Mouse (Mus musculus) liver, embryonic 11.5 days (tissue): ENCODE data around the gene 4930564D02Rik. TPM values are rescaled to one million over a fixed set of nuclear protein-coding genes. Genes with fewer than 3 reads are reported as not detected.

ENCODE experiments used
- ATAC-seq: fragments of 200-750 bp; cut with Nextera tagmentation; replicated peaks from 2 replicates; pipeline ENCODE4 v1.8.0; 2017; ENCODE audit warnings: moderate number of reproducible peaks, mild to moderate bottlenecking, moderate TSS enrichment, moderate library complexity; ENCODE audit not compliant: low FRiP score
- DNase-seq: peaks from one replicate; pipeline ENCODE4 v3.0.0-alpha.2; 2017; ENCODE audit warnings: low spot score
- H3K27ac ChIP-seq: fragments of 300-500 bp; sonication (generic); 2 replicates; pipeline ENCODE4 v1.5.1; 2014; ENCODE audit warnings: mild to moderate bottlenecking, low read depth, low read length, control low read depth
- H3K27me3 ChIP-seq: fragments of 300-500 bp; sonication (generic); replicated peaks from 2 replicates; pipeline ENCODE4 v1.6.1; 2014; ENCODE audit warnings: low read length, mixed read lengths; ENCODE audit not compliant: control insufficient read depth, insufficient read depth
- H3K36me3 ChIP-seq: fragments of 300-500 bp; sonication (generic); 2 replicates; pipeline ENCODE4 v1.6.1; 2014; ENCODE audit warnings: mild to moderate bottlenecking, low read length, moderate library complexity, mixed read lengths; ENCODE audit not compliant: control insufficient read depth, insufficient read depth
- H3K4me1 ChIP-seq: fragments of 300-500 bp; sonication (generic); replicated peaks from 2 replicates; pipeline ENCODE4 v1.6.1; 2014; ENCODE audit warnings: low read length, mixed read lengths; ENCODE audit not compliant: control insufficient read depth, insufficient read depth
- H3K4me2 ChIP-seq: fragments of 300-500 bp; sonication (generic); 2 replicates; pipeline ENCODE4 v1.6.1; 2014; ENCODE audit warnings: mild to moderate bottlenecking, control low read depth, moderate library complexity
- H3K4me3 ChIP-seq: fragments of 300-500 bp; sonication (generic); 2 replicates; pipeline ENCODE4 v1.5.1; 2014; ENCODE audit warnings: low read depth, low read length, control low read depth
- H3K9ac ChIP-seq: fragments of 300-500 bp; sonication (generic); 2 replicates; pipeline ENCODE4 v1.6.1; 2014; ENCODE audit warnings: low read depth, low read length, control low read depth
- H3K9me3 ChIP-seq: fragments of 300-500 bp; sonication (generic); 2 replicates; pipeline ENCODE4 v1.6.1; 2016; ENCODE audit warnings: low read length, inconsistent platforms, mixed read lengths; ENCODE audit not compliant: control insufficient read depth
- WGBS: fragments of 180-500 bp; shearing (Covaris S2); extraction: QIAGEN DNeasy Blood & Tissue Kit; methylation state at CpG from one replicate; pipeline ENCODE4 v1.1.7; 2014; 5-methylcytosine and 5-hydroxymethylcytosine counted together
- polyA plus RNA-seq: library from polyadenylated mRNA; unstranded; fragments of >200 nt; fragmentation: Nextera tagmentation; extraction: Ambion mirVana; gene quantifications from 2 replicates; pipeline ENCODE4 v1.2.1, GENCODE M21; 2014

4930564D02Rik gene
- polyA plus RNA-seq, 1 experiment from 2014 or later: not detected

- H3K4me2 ChIP-seq: peak within 1 kb of the TSS; percentile 77
- peak within 1 kb of the TSS; percentile 57 for H3K9ac ChIP-seq
- peak within 1 kb of the TSS; percentile 69 for H3K4me3 ChIP-seq
- H3K27ac ChIP-seq: peak within 1 kb of the TSS; percentile 52
- H3K9me3 ChIP-seq: no peaks in the 10 kb centered on the region
- peaks cover 4% of the 10 kb centered on the region for H3K4me1 ChIP-seq
- H3K36me3 ChIP-seq: no peaks in the 10 kb centered on the region
- WGBS: 3% methylated on average over 31 of the region's 31 CpGs
- DNase-seq (peak; percentile 89), ATAC-seq (peak; percentile 95)
- peaks cover 12% of the 10 kb centered on the region; the same call in 1 of the 2 replicates for H3K27me3 ChIP-seq
Measured at GRCm38 (mm10) chr3:105052937-105053697, 13.5 kb upstream of the 4930564D02Rik start, which contains the start of gene Cttnbp2nl. Gene Cttnbp2nl (minus strand): TSS chr3:105053146.

- H3K36me3 ChIP-seq: no peaks in the 10 kb centered on the region
- H3K27me3 ChIP-seq: peaks cover 12% of the 10 kb centered on the region; the same call in 1 of the 2 replicates
- H3K27ac ChIP-seq: no peak overlapping the region; the same call in 1 of the 2 replicates
- H3K4me1 ChIP-seq: peaks cover 4% of the 10 kb centered on the region
- no peaks in the 10 kb centered on the region for H3K9me3 ChIP-seq
- DNase-seq (no peak), ATAC-seq (no peak)
- H3K4me2 ChIP-seq: peak overlapping the region; percentile 77
- peak overlapping the region; percentile 50; the same call in 1 of the 2 replicates for H3K9ac ChIP-seq
- WGBS: 68% methylated on average over 4 of the region's 4 CpGs
- peak overlapping the region; percentile 69; the same call in 1 of the 2 replicates for H3K4me3 ChIP-seq
Measured at GRCm38 (mm10) chr3:105053698-105054001, 13.0 kb upstream of the 4930564D02Rik start.

GRCm38 (mm10) chr3:105054952-105055351, 11.7 kb upstream of the 4930564D02Rik start:
- DNase-seq: no peak
- no peak overlapping the region for H3K9ac ChIP-seq

GRCm38 (mm10) chr3:105055666-105056065, 11.0 kb upstream of the 4930564D02Rik start:
- Histone ChIP-seq H3K27ac (no peak overlapping the region), H3K4me3 (no peak overlapping the region), H3K27me3 (peaks cover 10% of the 10 kb centered on the region; the same call in 1 of the 2 replicates), H3K4me2 (no peak overlapping the region), H3K36me3 (no peaks in the 10 kb centered on the region), H3K9ac (no peak overlapping the region), H3K9me3 (no peaks in the 10 kb centered on the region), H3K4me1 (peaks cover 4% of the 10 kb centered on the region)
- no peak for DNase-seq
- 53% methylated on average over 4 of the region's 4 CpGs for WGBS
- ATAC-seq: no peak

More at GRCm38 (mm10) chr3:105054952-105055351, 11.7 kb upstream of the 4930564D02Rik start:
- 33% methylated on average over 7 of the region's 7 CpGs for WGBS
- Histone ChIP-seq H3K27ac (no peak overlapping the region), H3K36me3 (no peaks in the 10 kb centered on the region), H3K27me3 (peaks cover 12% of the 10 kb centered on the region; the same call in 1 of the 2 replicates), H3K9me3 (no peaks in the 10 kb centered on the region), H3K4me1 (peaks cover 4% of the 10 kb centered on the region), H3K4me3 (no peak overlapping the region), H3K4me2 (no peak overlapping the region)
- ATAC-seq: no peak; the same call in 1 of the 2 replicates

GRCm38 (mm10) chr3:105058627-105059513, 7.8 kb upstream of the 4930564D02Rik start:
- H3K9ac ChIP-seq: no peak overlapping the region
- ATAC-seq (0 out of 2 replicates have a peak, but pooled peaks have one; percentile 11), DNase-seq (peak; percentile 79)
- 0 out of 2 replicates have a peak, but pooled peaks cover 4% of the 10 kb centered on the region for H3K27me3 ChIP-seq
- WGBS: 17% methylated on average over 25 of the region's 25 CpGs
- no peaks in the 10 kb centered on the region for H3K9me3 ChIP-seq
- H3K27ac ChIP-seq: no peak overlapping the region
- peak overlapping the region; percentile 7 for H3K4me3 ChIP-seq
- H3K4me1 ChIP-seq: no peaks in the 10 kb centered on the region
- peak overlapping the region; percentile 42 for H3K4me2 ChIP-seq
- no peaks in the 10 kb centered on the region for H3K36me3 ChIP-seq

GRCm38 (mm10) chr3:105059911-105060310, 6.7 kb upstream of the 4930564D02Rik start:
- no peaks in the 10 kb centered on the region for H3K4me1 ChIP-seq
- no peak overlapping the region for H3K4me3 ChIP-seq
- H3K27me3 ChIP-seq: 0 out of 2 replicates have a peak, but pooled peaks cover 4% of the 10 kb centered on the region
- ATAC-seq (no peak), DNase-seq (no peak)
- no peaks in the 10 kb centered on the region for H3K9me3 ChIP-seq
- H3K27ac ChIP-seq: no peak overlapping the region
- H3K4me2 ChIP-seq: no peak overlapping the region
- H3K36me3 ChIP-seq: no peaks in the 10 kb centered on the region
- 58% methylated on average over 7 of the region's 7 CpGs for WGBS
- no peak overlapping the region for H3K9ac ChIP-seq

- no peaks in the 10 kb centered on the region for H3K9me3 ChIP-seq
- no peak overlapping the region for H3K4me3 ChIP-seq
- no peak overlapping the region for H3K27ac ChIP-seq
- H3K27me3 ChIP-seq: 0 out of 2 replicates have a peak, but pooled peaks cover 4% of the 10 kb centered on the region
- WGBS: 71% methylated on average over 6 of the region's 6 CpGs
- H3K36me3 ChIP-seq: no peaks in the 10 kb centered on the region
- no peaks in the 10 kb centered on the region for H3K4me1 ChIP-seq
- no peak overlapping the region for H3K4me2 ChIP-seq
- ATAC-seq (no peak), DNase-seq (no peak)
- no peak overlapping the region for H3K9ac ChIP-seq
Measured at GRCm38 (mm10) chr3:105060992-105061391, 5.7 kb upstream of the 4930564D02Rik start.

GRCm38 (mm10) chr3:105061496-105061895, 5.1 kb upstream of the 4930564D02Rik start:
- 73% methylated on average over 3 of the region's 3 CpGs for WGBS
- H3K9ac ChIP-seq: no peak overlapping the region
- H3K9me3 ChIP-seq: no peaks in the 10 kb centered on the region
- no peaks in the 10 kb centered on the region for H3K4me1 ChIP-seq
- H3K4me3 ChIP-seq: no peak overlapping the region
- no peak for ATAC-seq
- DNase-seq: no peak
- H3K4me2 ChIP-seq: no peak overlapping the region
- H3K27ac ChIP-seq: no peak overlapping the region
- H3K36me3 ChIP-seq: no peaks in the 10 kb centered on the region
- 0 out of 2 replicates have a peak, but pooled peaks cover 4% of the 10 kb centered on the region for H3K27me3 ChIP-seq
